Mouse (Mus musculus) gastrocnemius, postnatal 4 days (tissue): ENCODE data around the gene Srd5a1. TPM values are rescaled to one million over a fixed set of nuclear protein-coding genes. Genes with fewer than 3 reads are reported as not detected.
"Not testable (repeated sequence)": the region's sequence is repeated elsewhere in the genome, so short reads cannot be mapped to it uniquely, and the experiment has no call there.

Source experiments
- DNase-seq, 2 experiments: peaks; one replicate each; pipeline ENCODE4 v3.0.0; 2021 to 2022; ENCODE audit warnings: low spot score in 2 of 2, mixed read lengths in 2 of 2
- total RNA-seq, 2 experiments: library from RNA; stranded (reverse); gene quantifications; 2 replicates each; pipeline ENCODE4 v1.2.3; 2021

The Srd5a1 gene
- total RNA-seq, 2 experiments from 2014 or later = 3.3 to 3.8 TPM

DNA sequence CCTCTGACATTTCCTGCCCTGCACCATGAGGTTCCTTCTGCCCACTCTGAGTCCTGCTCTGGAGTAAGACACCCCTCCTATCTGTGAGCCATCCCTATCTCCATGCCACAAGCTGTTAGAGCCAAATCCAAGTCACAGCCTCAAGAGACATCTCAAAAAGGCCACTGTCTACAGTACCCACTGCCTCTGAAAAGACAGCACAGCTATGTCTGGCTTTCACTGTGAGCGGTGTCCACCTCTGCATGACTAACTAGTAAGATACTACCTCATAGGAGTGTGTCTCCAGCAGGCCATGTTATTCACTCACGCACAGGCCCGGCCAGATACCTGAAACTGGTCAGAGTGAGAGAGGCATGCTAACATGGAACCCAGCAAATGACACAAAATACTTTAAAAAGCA, 16.7 kb upstream of the Srd5a1 start:
- DNase-seq = no peak

DNA sequence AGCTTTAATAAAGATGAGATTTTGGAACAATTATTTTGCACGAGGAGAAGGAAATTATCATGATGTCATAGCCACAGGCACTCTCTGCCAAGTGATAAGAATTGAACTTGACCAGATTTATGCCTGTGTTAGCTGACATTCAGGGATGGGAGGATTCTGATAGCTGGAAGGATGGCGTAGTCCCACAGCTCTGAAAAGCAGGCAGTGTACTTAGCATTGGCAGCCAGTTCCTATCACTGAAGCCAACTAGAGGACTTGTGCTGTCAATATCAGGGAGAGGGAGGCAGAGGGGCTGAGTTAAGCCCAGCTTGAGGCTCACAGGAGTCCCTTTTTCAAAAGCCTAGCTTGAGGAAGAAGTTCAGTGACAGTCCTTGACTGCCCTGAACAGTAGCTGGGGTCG, 13.3 kb upstream of the Srd5a1 start:
- no peak for DNase-seq

DNA sequence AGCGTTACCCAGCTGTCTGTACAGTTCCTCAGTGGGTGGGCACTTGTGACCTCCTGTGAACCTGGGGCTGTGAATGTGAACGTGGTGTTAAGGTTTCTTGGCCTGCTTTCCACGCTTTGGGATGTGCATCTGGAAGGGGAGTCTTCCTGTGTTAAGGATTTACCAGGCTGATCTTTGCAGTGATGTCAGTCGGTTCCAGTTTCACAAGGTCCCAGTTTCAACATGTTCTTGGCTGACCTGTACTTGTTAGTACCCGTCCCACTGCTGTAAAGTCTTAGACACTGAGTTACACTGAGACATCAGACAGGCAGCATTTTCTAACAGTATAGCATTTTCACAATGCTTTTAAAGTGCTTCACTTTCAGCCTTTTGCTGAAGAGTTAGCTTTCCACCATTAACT, 12.6 kb upstream of the Srd5a1 start:
- no peak for DNase-seq

DNA sequence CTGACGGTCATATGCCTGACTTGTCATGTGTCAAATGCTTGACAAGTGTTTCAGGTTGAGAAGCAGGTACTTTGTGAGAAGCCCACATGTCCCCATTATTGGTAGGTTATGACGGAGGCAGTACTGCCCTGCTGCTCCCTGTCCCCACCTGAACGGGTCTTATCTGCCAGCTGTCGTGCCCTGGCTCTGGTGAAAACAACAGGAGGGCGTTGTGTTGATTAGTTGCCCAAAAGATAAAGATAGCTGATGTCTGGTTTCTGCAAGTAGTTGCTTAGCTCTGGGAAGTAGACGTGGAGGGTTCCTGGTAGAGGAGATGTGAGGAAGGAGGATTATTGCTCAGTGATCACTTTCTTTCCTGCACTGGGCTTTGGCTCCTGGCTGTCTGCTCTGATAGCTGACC, 5.5 kb upstream of the Srd5a1 start:
- DNase-seq = no peak

DNA sequence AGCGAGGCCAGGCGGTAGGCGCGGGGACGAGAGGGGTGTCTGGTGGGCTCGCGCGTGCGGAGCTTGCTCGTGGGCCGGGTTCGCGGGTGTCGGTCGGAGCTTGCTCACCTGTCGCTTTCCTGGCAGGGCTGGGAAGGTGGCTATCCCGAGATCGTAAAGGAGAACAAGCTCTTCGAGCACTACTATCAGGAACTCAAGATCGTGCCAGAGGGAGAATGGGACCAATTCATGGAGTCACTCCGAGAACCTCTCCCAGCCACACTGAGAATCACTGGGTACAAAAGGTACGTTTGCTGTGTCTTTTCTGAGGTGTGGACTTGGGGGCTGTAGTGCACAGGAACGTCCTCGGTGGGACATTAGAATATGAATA, 918 bp upstream of the Srd5a1 start:
- no peak for DNase-seq

DNA sequence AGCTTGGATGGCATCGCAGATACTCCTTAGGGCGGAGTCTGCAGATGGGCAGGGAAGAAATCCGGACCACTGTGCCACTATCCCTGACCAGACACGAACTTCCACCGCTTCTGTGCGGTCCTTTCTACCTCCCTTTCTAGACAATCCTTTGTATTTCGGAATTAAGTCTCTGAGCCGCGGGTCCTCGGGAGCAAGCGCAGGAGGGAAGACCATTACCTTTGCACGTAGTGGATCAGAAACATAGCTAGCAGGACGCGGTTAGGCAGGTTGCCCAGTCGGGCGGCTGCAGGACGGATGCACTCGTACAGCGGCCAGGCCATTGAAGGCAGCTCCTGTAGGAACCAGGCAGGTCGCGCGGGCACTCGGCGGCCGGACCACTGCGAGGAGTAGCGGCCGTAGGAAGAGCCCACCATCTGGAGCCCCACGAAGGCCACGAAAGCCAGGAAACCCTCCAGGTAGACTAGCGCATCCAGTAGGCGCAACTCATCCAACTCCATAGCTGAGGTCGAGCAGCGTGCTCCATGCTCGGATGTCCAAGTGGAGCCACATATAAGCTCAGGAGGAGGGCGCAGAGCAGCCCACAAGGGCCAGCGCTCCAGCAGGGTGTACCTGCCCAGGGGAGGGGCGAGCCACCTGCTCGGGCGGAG, 368 bp downstream of the Srd5a1 start:
- DNase-seq = peak; percentile 24 to 40

DNA sequence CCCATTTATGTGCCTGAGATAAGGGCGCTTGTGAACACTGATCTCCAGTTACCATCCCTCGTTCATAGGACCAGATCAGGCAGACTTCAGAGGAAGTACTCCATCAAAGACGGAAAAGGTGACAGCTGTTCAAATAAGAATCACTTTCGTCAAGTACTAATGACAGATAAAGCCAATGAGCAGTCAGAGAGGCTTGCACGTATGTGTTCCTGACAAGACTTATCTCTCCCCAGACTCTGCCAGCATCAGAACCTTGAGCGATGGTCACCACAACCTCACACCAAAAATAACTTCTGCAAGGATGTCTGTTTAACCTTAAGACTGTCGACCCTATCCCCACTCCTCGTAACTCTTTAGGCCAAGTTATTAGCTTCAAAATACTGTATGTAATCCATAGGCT, 2.5 kb downstream of the Srd5a1 start:
- no peak for DNase-seq

DNA sequence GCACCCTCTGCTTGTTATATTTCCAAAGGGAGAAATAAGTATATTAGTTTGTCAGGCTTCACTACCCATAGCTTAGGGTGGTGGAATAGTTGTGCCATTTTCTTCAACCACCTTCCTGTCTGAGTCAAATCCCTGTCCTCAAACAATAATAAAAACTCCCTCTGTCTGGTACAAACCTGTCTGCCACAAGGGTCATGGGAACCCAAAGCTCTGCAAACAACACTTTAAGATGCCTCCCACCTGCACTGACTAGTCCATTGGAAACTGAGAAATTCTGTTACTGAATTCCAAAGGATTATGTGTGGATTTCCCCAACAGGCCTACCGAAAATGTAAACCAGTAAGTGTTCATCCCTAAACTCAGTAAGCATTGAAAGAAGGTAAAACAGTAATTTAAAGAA, 6.6 kb downstream of the Srd5a1 start:
- DNase-seq = no peak

DNA sequence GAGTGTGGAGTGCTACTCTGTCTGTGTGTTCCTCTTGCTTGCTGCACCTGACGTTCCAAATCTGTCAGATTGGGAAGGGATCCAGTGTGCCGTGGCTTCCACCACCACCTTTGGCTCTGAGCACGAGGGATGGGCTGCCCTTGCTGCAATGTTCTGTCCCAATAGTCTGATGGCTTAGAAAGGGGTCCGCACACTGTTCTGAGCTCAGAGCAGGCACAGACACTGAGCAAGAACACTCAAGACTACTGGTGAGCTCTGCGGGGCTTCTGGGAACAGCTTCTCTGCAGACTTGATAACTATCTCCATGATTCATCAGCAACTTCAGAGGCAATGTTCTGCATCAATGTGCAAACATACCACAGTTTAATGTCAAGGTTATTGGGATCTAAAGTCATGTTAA, 9.9 kb downstream of the Srd5a1 start:
- no peak for DNase-seq

DNA sequence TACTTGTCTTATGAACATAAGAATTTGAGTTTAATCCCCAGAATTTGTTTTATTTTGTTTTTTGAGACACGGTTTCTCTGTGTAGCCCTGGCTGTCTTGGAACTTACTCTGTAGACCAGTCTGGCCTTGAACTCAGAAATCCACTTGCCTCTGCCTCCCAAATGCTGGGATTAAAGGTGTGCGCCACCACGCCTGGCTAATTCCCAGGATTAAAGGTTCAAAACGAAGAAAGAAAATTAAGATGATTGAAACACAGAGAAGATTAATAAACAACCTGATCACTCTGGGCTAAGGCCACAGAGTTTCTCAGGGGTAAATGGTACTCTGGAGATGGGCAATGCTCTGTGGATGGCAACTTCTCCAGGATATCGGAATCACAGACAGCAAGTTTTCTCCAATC, 10.4 kb downstream of the Srd5a1 start:
- DNase-seq = not testable (repeated sequence)

DNA sequence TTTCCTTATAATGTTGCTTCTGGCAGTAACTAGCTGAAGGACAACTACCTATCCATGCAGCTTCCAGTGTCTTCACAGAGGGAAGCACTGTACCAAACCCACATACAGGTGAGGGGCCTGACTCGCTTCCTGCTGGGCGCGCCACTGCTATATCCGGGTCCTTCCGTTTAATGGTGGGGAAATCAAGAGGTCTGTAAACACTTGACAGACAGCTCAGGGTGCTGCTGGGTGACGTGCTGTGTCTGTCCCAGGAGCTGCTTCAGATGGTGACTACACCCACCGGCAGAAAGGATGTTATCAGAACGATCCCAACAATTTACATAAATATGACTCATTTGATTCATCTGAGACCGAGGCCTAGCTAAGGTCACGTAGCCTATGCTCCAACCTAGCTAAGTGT, 12.4 kb downstream of the Srd5a1 start:
- no peak for DNase-seq

DNA sequence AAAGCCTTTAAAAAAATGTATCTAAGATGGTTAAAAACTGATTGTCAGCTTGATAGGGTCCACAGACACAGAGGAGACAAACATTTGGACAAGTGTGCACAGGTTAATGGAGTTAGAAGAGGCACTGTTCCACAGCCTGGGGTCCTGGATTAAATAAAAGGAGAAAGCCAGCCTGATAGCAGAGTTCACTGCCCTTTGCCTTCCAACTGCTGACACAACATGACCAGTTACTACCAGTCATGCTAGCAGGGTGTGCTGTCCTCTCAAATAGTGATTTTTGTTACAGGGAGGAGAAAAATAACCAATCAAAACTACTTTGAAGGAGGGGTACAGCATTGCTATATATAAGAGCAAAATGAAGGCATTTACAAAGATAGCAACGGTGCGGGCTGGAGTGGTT, 14.7 kb downstream of the Srd5a1 start:
- no peak for DNase-seq

DNA sequence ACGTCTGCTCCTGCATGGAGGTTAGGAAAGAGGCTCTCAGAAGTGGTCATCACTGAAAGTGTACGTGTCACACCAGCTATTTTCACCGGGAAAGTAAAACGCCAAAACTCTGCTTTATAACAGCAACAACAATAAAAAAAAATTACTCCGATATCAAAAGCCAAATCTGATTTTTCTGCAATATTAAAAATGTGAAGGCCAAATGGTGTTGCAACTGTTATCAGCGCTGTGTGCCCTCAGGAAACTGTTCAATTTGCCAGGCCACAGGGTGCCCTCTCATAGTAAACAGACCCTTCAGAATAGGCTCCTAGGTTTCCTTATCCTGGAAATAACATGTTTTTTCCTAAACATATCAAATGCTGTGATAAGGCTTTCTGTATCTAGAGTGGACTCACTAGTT, 15.3 kb downstream of the Srd5a1 start:
- DNase-seq = no peak

DNA sequence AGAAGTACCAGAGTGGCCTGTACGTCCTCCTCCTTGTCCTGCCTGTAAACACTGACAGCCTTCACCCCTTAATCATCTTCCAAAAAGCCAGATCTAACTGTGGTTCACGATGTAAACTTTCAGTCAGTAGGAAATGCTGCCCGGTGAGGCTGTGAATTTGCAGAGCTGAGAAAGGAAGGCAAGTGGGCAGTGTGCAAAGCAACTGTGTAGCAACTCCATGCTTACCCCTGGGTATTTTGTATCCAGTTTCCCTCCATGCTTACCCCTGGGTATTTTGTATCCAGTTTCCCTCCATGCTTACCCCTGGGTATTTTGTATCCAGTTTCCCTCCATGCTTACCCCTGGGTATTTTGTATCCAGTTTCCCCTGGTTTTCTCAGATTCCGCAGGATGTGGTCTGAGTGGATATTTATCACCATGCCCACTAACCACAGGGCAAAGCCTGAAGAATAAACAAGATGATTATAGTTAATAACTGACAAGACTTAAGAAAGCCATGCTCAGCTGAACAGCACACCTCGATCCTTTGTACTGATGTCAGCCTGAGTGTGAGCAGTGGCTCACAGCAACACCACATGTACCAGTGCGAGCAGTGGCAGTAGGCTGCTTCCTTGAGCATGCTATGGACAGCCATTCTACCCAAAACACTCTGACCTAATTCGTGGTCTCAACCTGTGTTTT, 16.5 kb downstream of the Srd5a1 start:
- DNase-seq = no peak

DNA sequence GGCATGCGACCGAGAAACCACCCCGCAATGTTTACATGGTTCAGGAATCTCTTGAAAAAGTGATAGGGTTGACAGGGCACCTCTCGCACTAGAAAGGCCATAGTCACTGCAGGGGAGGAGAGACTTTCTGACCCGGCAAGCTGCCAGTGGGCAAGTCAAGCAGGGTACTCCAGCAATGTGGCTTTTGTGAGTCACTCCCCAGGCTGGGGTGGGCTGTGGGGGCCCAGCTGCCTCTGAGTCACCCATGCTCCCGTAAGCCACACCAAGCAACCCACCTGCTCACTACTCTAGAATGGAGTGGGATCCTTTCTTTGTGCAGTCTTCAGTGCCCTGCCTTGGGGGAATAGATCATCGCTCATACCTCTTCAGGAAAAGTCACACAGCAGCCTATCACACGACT, 17.8 kb downstream of the Srd5a1 start:
- DNase-seq = no peak

DNA sequence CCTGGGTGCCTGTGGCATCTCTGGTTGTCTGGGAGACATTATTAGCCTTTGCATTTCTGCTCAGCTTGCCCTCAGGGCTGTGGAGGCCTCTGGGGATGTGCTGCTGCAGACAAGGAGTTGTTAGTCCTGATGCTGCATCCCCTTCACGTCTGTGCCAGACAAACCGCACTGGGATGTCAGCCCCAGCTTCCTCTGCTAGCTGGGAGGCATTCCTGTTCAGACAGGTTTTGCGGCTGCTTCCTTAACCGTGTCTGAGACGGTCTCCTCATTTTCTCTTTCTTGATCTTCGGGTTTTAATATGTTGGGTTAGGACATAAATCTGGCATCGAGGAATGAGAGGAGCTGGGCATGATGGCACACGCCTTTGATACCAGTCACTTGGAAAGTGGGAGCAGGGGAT, 19.0 kb downstream of the Srd5a1 start:
- no peak for DNase-seq

DNA sequence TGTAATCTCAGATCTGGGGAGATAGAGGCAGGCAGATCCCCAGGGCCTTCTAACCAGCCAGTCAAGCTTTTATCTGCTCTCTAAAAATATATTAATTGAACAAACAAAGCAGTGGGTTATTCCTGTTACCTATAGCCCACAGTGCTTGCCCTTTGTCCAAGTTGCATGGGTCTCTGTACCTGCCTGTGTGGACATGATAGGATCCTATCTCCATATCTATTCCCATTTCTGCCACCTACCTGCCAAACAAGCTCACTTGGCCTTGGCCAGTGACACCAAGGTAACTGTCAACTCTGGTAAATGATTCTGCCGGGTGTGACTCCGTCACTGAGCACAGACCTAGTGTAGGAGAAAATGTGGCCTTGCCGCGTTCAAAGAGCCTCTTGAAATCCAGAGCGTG, 19.9 kb downstream of the Srd5a1 start:
- no peak for DNase-seq

DNA sequence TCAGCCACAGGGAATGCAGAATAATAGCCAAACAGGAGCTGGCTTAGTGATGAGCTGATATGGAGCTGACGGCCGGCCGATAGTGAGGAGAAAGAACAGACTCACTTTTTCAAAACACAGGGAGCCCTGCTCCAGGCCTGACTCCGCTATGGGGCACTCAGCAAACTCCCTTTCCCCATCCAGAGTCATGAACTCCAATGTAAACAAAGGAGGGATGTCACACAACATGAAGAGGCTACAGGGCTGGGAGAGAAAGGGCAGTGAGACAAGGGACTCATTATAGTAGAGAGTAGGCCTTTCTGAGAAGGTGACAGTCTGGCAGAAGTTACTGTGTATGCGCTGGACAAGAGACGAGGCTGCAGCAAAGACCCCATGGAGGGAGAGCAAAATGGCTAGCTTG, 23.0 kb downstream of the Srd5a1 start:
- DNase-seq = no peak

DNA sequence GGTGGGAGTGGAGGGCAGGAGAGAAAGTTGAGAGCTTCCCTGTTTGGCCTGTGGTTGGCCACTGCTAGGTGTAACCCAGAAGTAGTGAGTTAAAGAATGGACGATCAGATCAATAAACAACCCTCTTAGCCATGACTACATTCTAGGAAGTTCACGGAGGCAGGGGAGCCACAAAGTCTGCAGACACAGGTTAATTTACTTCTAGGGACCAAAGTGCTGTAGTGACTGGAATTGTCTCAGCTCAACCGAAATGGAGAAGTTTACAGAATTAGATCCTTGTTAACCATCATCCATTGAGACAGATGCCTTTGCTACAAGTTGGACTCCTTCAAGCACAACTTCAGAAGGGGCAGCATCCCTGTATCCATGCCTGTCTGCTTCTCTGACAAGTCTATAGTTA, 23.4 kb downstream of the Srd5a1 start:
- DNase-seq = no peak

DNA sequence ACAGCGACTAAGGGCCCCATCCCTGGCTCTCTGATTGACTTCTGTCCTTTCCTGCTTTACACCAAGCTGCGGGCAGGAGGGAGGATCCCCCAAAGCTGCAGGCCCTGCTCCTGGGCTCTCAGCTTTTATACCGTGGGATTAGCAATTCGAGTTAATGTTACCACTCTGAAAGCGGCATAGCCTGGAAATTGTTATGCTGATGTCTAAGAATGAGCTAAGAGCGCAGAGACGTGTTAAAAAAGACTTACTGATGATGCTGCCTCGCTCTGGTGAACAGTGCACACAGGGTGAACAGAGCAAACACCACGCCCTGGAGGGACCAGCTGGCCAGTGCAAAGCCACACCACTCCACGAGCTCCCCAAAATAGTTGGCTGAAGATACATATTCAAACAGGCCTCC, 24.9 kb downstream of the Srd5a1 start:
- no peak for DNase-seq

DNA sequence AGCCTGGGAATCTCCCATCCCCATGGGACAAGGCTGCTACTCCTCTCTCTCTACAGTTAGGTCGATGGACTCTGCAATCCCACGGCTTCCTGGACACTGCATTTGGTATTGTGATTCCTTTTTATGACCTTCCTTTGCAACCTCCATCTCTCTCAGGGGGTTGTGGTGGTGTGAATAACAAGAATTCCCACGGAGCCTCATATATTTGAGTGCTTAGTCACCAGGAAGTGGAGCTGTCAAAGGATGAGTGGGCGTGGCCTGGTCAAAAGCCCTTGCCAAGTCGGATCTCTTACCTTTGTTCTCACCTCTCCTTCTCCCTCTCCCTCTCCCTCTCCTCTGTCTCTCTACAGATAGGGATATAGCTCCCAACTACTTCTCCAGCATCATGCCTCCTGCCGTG, 25.4 kb downstream of the Srd5a1 start:
- DNase-seq = no peak

DNA sequence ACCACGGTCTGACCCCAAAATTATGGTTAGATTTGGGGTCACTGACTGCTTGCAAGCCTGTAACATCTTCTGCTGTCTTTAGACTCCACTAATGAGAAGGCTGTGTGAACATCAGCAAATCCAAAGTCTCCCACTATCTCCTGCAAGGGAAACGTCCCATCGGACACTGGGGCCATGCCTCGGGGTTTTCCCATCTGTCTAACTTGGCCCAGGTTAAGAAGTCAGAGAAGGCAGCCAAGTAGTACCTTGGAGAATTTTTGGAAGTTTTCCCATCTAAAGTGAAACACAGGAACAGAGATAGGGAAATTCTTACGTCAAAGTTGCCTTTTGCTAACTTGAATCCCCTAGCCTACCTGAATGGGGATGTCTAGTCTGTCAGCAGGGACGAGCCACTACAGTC, 27.7 kb downstream of the Srd5a1 start:
- no peak for DNase-seq

DNA sequence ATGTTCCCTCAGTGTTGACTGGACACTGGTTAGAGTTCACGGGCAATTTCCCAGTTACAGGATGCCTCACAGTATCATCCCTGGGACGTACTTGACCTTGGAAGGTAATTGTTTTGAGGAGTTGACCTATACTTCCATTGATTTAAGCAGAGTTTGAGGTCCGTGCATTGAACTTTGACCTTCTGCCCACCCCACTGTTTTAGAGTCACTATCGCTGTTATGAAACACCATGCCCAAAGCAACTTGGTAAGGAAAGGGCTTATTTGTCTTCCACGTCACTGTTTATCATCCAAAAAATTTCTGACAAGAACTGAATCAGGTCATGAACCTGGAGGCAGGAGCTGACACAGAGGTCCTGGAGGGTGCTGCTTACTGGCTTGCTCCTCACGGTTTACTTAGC, 28.8 kb downstream of the Srd5a1 start:
- DNase-seq = no peak
